Mouse (Mus musculus) urinary bladder, postnatal 36 days (tissue): ENCODE measurements around the gene Asic2.
A peak's percentile ranks its signal among the peaks of the same experiment; 100 is the strongest.

Source experiments
- DNase-seq, 2 experiments: peaks; one replicate each; pipeline ENCODE4 v3.0.0; 2022; ENCODE audit warnings: low spot score in 2 of 2, mixed read lengths in 1 of 2

Asic2 gene

DNA sequence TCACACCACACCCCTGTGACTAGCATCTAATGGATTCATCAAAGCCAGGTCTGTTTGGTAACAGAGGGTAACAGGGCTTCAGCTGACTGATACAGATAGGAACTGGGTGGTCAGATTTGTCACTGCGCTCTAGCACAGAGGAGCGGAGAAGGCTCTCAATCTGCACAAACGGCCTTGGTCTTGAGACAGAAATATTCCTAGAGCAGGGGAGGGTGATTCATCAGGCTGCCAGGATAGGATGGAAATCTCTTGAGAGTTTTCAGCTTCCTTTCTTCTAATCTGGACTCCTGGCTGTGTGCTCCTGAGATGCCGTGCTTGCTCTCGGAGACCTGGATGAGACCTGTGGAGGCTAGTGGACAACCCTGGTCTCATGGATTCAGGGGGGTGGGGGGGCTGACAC lies 765.7 kb downstream of the Asic2 start:
- DNase-seq, result no peak

GRCm38 (mm10) chr11:81193856-81194255 lies 774.4 kb downstream of the Asic2 start:
- DNase-seq, result no peak

GRCm38 (mm10) chr11:81192155-81192554 lies 776.1 kb downstream of the Asic2 start:
- no peak for DNase-seq

- DNase-seq, result no peak
These were observed 779.2 kb downstream of the Asic2 start for GRCm38 (mm10) chr11:81189103-81189502.

DNA sequence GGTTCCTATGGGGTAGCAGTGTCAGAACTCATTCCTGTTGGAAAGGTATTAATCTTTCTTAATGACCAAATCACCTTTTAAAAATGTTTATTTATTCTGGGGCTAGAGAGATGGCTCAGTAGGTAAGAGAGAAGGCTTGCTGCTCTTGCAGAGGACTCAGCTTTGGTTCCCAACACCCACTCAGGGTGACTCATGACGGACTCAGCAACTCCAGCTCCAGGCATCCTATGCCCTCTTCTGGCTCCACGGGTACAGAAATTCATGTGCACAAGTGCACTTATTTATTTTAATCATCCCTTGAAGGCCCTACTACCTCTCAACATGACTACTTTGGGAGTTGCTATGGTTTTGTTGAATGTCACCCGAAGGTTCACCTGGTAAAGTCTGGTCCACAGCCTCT lies 780.4 kb downstream of the Asic2 start:
- DNase-seq, result no peak

- DNase-seq, result no peak
These were observed 783.5 kb downstream of the Asic2 start for GRCm38 (mm10) chr11:81184721-81185120.

- no peak for DNase-seq
These were observed 803.4 kb downstream of the Asic2 start for GRCm38 (mm10) chr11:81164890-81165289.

- no peak for DNase-seq
These were observed 805.2 kb downstream of the Asic2 start for GRCm38 (mm10) chr11:81163056-81163455.

DNA sequence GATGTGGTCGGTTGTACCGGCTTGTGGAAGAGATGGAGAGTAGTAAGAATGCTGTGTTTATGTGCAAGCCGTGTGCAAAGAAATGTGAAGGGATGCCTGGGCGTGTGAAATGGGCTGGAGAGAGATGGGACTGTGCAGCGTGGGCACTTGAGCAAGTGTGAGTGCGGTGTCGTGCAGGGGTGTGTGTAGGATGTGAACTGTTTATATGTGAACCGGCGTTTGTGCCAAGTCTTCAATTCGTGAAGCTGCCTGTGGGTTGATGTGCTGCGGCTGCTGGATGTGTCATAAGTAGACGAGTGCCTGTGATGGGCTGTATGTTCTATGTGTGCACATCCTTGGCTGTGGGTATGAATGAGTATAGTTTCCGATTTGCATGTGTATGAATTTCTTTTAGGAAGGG lies 814.4 kb downstream of the Asic2 start:
- no peak for DNase-seq

GRCm38 (mm10) chr11:81153161-81153840 lies 815.0 kb downstream of the Asic2 start:
- peak in 1 of 2 experiments; percentile 9 for DNase-seq

DNA sequence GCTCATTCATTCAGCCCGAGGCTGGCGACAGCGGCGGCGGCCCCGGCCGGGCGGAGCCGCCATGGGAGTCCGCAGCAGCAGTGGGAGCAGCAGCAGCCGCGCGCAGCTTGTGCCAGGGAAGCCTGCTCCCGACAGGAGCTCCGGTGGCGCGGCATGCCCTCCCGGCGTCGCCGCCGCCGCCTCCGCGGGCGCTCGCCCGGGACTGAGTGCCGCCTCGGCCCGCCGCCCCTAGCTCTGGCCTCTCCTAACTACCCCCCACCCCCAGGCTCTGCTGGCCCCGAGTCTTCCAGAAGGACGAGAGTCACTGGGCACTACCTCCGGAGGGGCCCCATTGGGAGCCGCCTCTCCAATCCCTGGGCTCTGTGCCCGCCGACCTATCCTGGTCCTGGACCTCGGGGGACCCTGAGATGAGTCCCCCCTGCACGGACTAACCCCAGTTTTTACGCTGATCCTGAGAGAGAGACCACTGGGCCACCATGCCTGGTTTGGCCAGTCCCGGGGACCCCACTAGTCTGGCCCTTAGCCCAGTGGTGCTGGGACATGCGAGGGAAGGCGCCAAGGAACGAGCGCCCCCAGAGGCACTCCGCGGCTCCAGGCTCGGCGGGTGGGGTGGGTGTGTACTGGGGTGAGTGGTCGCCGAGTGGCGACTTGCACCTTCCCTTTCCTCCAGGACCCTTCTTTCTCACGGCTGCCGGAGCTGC lies 815.6 kb downstream of the Asic2 start:
- DNase-seq, result peak in 1 of 2 experiments; percentile 9

- no peak for DNase-seq
These were observed 816.3 kb downstream of the Asic2 start for GRCm38 (mm10) chr11:81152021-81152385.

DNA sequence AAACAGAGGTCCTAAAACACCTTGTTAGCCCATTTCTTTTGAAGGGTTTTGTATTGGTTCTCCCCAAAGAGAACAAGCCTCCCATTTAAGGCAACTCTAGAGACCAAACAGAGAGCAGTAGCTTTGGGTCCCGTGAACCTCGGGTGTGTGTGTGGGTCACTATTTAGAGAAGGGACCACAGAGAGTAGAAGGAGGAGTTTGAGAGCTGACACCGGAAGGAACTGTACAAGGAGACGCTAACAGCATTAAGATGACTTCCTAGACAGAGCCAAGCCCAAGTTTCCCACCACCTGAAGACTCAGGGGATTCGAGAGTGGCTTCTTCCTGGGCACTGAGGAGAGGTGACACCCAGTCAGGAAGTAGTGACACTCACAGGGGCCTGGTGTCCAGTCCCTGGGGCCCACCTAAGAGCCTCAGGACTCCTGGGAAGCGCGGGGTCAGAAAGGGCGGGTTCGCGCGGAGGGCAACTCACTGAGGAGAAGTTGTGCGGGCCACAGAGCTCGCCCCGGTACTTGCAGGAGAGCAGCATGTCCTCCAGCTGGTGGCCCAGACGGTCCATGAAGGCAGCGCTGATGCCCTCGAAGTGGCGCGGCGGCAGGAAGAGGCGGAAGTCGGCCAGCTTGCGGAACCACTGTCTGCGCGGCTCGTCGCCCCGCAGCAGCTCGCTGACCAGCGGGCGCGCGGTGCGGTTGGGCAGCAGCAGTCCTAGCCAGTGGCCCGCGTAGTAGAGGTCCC lies 816.8 kb downstream of the Asic2 start:
- no peak for DNase-seq

GRCm38 (mm10) chr11:81150621-81151020 lies 817.6 kb downstream of the Asic2 start:
- DNase-seq, result no peak

DNA sequence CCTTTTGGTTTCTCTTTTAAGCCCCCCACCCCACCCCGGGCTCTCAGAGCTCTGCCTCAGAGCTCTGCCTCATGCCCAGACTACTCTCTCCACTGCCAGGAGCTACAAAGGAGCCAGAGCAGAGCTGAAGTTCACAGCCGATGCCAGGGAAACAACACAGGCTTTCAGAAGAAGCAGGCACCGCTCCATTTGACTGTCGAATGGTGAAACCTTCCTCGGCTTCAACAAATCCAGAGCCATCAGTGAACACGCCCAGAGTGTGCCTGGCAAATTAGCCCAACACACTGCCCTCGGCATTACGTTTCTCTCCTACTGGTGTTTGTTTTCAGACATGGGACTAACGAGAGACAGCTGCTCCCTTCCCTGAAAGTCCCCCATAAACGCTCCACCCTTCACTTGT lies 819.8 kb downstream of the Asic2 start:
- peak in 1 of 2 experiments; percentile 13 for DNase-seq

- DNase-seq, result no peak
These were observed 821.6 kb downstream of the Asic2 start for GRCm38 (mm10) chr11:81146574-81147157.

DNA sequence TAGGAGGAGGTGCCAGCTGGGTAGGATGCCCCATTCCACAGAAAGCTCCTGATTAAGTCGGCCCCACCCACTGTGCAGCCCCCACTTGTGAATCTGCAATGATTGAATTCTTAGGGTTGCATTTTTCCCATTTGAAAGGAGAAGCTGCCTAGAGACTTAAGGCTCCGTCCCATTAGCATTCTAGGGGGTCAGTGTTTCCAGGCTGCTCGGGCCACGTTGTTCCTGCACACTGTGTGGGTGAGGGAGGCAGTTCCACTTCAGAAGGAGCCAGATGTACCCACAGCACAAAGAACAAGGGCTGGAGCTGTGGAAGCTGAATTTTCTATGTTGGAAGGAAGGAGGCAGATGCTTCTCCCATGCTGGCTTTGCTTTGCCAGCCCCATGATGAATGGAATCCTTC lies 833.1 kb downstream of the Asic2 start:
- no peak for DNase-seq

DNA sequence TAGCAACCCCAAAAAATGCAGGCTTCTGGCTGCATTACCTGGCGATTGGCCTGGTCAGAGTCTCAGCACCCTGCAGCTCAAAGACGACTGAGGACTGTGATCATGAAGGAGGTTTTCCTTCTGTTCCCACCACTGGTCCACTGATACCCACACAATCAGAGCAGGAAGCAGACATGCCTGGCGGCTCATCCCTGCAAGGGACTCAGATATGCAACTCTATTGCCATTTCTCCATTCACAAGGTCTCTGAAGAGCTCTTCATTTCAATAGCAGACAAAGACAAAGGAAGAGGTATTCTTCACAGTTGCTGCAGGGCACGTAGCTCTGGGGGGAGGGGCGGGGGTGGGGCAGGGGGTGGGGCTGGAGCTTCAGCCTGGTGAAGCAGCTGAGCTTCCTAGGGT lies 834.3 kb downstream of the Asic2 start:
- DNase-seq, result no peak

DNA sequence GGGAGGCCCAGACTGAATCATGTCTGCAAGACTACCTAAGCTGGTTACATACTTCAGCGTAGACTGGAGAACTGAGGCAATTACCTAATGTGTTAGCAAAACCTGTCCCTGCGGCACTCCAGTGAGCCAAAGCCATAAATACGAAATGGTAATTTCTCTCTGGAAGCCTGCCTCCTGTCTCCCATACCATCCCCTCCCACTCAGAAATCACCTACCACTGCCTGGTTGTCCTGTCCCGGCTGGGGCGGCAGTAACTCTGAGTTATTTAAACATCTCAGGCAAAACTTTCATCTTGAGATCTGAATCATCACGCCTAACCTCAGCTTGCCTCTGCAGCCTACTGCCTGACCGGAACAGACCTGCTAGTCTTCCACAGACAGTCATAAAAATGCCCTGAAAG lies 835.6 kb downstream of the Asic2 start:
- DNase-seq, result no peak

GRCm38 (mm10) chr11:81124363-81124762 lies 843.9 kb downstream of the Asic2 start:
- DNase-seq, result no peak

- no peak for DNase-seq
These were observed 848.2 kb downstream of the Asic2 start for GRCm38 (mm10) chr11:81120024-81120576.

GRCm38 (mm10) chr11:81118055-81118454 lies 850.2 kb downstream of the Asic2 start:
- no peak for DNase-seq
